Mouse (Mus musculus): ENCODE measurements around the gene Emb.

DNA sequence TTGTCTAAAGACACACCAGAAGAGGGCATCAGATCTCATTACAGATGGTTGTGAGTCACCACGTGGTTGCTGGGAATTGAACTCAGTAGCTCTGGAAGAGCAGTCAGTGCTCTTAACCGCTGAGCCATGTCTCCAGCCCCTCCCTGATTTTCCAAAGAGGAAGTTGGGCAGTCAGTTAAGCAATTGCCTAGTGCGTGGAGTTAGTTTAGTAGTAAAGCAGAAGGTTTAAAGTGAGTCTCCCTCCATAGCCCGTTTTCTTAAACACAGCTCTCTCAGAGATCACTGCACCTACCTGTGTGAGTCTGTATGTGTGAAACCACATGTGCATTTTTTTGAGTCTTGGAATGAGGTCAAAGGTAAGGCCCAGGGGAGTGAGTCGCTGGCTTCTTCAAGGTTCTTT lies 14.8 kb downstream of the Emb start:
- TF ChIP-seq MYC (IDR thresholded peaks at IDR 0.05; ENCODE audit: low read depth, low read length) (no peak), HCFC1 (IDR thresholded peaks at IDR 0.05; ENCODE audit: low read depth, low read length) (no peak), RAD21 (IDR thresholded peaks at IDR 0.05; ENCODE audit: low read depth, low read length) (no peak), EP300 (IDR thresholded peaks at IDR 0.05; ENCODE audit: low read depth in 1 of 2, low read length in 2 of 2) (no peak), USF1 (IDR thresholded peaks at IDR 0.05; ENCODE audit: low read depth, low read length) (no peak), POLR2AphosphoS5 (IDR thresholded peaks at IDR 0.05; ENCODE audit: borderline replicate concordance, low read depth, low read length) (no peak), CTCF (IDR thresholded peaks at IDR 0.05 in 2 of 3, conservative IDR thresholded peaks at IDR 0.05 in 1 of 3; ENCODE audit: control insufficient read depth in 1 of 3, insufficient read depth in 1 of 3, low read depth in 2 of 3, low read length in 3 of 3, poor library complexity in 1 of 3, severe bottlenecking in 1 of 3) (no peak), E2F4 (IDR thresholded peaks at IDR 0.05; ENCODE audit: borderline replicate concordance, low read depth, low read length) (no peak), TAL1 (IDR thresholded peaks at IDR 0.05; ENCODE audit: low read length) (no peak), POLR2A (IDR thresholded peaks at IDR 0.05; ENCODE audit: control insufficient read depth in 1 of 2, insufficient read depth in 1 of 2, low read depth in 1 of 2, low read length in 2 of 2, poor library complexity in 1 of 2) (no peak), GATA1 (IDR thresholded peaks at IDR 0.05; ENCODE audit: low read depth, low read length) (no peak)

Measured in MEL (cell line).